ENCODE assay signal across 16 mouse cellular contexts in the genomic region with DNA sequence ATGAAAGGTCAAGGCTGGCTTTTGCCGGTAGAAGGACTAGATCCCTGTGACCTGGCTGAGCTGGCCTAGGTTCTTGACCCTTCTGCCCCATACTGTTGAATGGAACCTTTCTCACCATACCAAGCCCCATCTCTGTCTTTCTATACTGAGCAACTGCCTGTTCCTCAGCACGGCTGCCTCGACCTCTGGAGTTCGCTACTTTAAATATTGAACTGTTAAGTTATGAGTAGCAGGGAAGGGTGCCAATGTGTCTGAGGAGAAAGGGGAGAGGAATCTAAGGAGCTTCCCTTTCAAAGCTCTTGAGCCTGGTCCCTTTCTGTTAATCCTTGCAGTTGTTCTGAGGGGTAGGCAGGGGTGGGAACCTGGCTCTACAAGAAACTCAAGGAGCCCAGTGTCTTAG.
"Had no signal": no experiment of that assay in that cellular context is flagged by ENCODE, and none has a peak within 500 bp of the region (broad histone marks: within the 10 kb centered on the region; RNA-seq: fewer than 3 reads in every experiment).

No protein-coding gene starts in this region.

- H3K27me3 ChIP-seq: neural tube, embryonic 12.5 days; neural tube, embryonic 13.5 days; neural tube, embryonic 15.5 days; stomach, embryonic 15.5 days had no signal

- H3K9me3 ChIP-seq: neural tube, embryonic 12.5 days; neural tube, embryonic 13.5 days; neural tube, embryonic 15.5 days; stomach, embryonic 15.5 days had no signal

- H3K36me3 ChIP-seq: neural tube, embryonic 12.5 days; neural tube, embryonic 13.5 days; neural tube, embryonic 15.5 days; stomach, embryonic 15.5 days had no signal

- H3K9ac ChIP-seq: neural tube, embryonic 12.5 days; neural tube, embryonic 13.5 days; neural tube, embryonic 15.5 days; stomach, embryonic 15.5 days had no signal

- DNase-seq: retina, postnatal 1 day; right cerebral cortex, adult 18-20 months; right cerebral cortex, postnatal 14 days; right cerebral cortex, postnatal 25 days; right cerebral cortex, postnatal 4 days; spleen, adult 18-20 months; thymus, adult 18-20 months; thymus, adult 2 months; thymus, postnatal 14 days; thymus, postnatal 25 days; thymus, postnatal 36 days; thymus, postnatal 4 days had no signal

- H3K4me3 ChIP-seq: neural tube, embryonic 12.5 days; neural tube, embryonic 13.5 days; neural tube, embryonic 15.5 days; stomach, embryonic 15.5 days had no signal

- H3K4me2 ChIP-seq: neural tube, embryonic 12.5 days; neural tube, embryonic 13.5 days; neural tube, embryonic 15.5 days; stomach, embryonic 15.5 days had no signal

- H3K27ac ChIP-seq: neural tube, embryonic 12.5 days; neural tube, embryonic 13.5 days; neural tube, embryonic 15.5 days; stomach, embryonic 15.5 days had no signal
